Mouse (Mus musculus) gastrocnemius, adult 18-20 months (tissue): ENCODE data around the gene 4933430I17Rik. TPM values are rescaled to one million over a fixed set of nuclear protein-coding genes. Genes with fewer than 3 reads are reported as not detected.
"Not testable (repeated sequence)": the region's sequence is repeated elsewhere in the genome, so short reads cannot be mapped to it uniquely, and the experiment has no call there.

Experiments
- DNase-seq: peaks from one replicate; pipeline ENCODE4 v3.0.0; 2021; ENCODE audit warnings: low spot score
- total RNA-seq, 2 experiments: library from RNA; stranded (reverse); gene quantifications; 2 replicates each; pipeline ENCODE4 v1.2.3; 2021

Gene 4933430I17Rik
- total RNA-seq, 2 experiments from 2014 or later, result 0.11 TPM; not detected in 1

DNA sequence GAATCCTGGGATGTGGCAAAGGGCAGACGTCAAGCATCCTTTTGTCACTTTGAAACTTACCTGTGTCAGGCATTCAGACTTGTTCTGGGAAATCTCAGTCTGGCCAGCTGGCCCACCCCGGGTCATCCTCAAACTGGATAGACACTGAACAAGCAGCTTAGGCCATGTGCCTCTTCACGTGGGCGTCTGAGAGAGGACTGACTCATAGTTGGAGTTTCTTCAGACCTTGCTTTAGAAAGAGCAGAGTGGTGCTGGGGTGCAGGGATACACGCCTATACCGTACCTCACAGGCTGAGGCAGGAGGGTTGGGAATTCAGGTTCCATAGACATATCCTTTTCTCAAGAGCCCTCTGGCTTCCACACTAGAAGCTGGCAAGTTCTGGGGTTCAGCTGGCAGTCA lies 18.6 kb downstream of the 4933430I17Rik start:
- no peak for DNase-seq

DNA sequence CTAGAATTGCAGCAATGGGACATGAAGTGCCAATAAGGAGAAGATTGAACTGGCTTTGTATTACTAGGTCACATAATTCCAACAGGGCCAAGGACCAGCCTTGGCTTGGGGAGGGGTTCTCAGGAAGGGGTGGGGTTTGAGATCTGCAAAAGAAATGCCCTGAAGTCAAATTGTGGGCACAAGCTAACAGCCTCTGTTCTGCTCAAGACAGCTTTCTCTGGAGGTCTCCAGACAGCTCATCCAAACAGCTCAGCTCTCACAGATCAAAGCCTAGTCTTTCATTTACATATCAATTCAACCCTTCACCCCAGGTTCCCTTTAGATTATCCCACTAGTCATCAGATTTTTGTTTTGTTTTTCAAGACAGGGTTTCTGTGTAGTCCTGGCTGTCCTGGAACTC lies 19.6 kb downstream of the 4933430I17Rik start:
- DNase-seq, result no peak

GRCm38 (mm10) chr4:62551966-62552365 lies 26.8 kb downstream of the 4933430I17Rik start:
- DNase-seq, result no peak

- no peak for DNase-seq
These were observed 32.3 kb downstream of the 4933430I17Rik start for GRCm38 (mm10) chr4:62557436-62557835.

GRCm38 (mm10) chr4:62559797-62560329 lies 34.7 kb downstream of the 4933430I17Rik start, which contains the start of gene Rgs3:
Gene Rgs3, plus strand, starts transcription at chr4:62559847.
- no peak for DNase-seq

DNA sequence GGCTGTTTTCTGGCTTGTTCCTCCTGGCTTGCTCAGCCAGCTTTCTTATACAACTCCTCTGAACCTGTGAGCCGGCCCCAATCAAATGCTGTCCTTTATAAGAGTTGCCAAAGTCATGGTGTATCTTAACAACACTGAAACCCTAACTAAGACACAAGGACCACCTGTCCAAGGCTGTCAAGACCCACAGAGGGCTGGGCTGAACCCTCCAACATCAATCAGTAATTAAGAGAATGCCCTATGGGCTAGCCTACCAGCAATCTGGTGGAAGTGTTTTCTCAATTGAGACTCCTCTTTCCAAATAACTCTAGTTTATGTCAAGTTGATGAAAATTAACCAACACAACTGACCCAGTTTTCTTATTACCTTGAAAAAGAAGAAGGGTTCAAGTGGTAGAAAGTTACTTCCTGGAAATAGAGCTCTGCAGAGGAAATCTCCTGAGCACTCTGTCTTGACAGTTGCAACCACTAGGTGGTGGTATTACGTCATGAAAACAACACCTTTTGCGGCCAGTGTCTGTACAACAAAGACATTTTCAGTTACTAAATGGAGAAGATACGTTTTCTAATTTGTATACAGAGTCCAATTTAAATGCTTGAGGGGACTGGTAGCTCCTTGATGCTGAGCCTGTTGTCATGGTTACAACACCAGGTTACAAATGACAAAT lies 35.9 kb downstream of the 4933430I17Rik start:
- peak; percentile 81 for DNase-seq

DNA sequence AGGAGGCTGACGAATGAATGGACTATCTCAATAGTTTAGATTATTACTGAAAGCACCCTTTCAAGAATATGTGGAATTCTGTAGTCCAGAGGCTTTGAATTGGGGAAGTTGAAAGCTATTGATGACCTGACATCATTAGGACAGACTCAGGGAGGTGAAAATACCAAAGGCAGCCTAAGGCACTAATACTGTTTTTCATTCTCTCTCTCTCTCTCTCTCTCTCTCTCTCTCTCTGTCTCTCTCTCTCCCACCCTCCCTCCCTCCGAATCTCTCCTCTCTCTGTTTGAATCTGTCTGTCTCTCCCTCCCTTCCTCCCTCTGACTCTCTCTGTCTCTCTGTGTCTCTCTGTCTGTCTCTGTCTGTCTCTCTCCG lies 36.4 kb downstream of the 4933430I17Rik start:
- no peak for DNase-seq

- DNase-seq, result no peak
These were observed 36.8 kb downstream of the 4933430I17Rik start for GRCm38 (mm10) chr4:62562006-62562405.

- no peak for DNase-seq
These were observed 41.4 kb downstream of the 4933430I17Rik start for GRCm38 (mm10) chr4:62566530-62566929.

DNA sequence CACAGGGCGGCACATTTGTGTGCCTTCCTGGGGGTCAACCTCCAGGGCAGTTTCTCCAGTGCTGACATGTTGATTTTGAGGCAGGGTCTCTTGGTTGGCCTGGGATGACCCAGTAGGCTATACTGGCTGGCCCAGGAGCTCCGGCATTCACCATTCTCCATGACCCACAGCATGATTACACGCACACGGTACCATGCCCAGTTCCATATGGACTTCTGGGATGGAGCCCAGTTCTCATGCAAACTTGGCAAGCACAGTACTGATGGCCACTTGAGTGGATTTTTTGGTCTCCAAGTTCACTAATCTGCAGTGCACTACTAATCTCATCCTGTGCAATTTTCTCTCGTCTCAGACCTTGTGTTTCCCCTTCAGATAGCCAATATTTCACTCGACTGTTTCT lies 42.5 kb downstream of the 4933430I17Rik start:
- DNase-seq, result no peak

DNA sequence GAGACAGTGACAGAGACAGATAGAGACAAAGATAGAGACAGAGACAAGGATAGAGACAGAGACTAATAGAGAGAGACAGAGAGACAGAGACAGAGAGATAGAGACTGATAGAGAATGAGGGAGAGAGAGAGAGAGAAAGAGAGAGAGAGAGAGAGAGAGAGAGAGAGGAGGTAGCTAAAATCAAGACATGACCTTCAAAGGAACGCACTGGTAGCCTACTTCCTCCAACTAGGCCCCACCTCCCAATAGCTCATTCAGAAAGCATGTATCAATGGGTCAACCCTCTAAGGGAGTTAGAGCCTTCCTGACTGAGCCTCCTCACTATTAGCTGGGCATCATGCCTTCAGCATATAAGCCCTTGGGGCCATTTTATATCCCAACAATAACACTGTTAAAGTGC lies 43.2 kb downstream of the 4933430I17Rik start:
- DNase-seq, result no peak

- DNase-seq, result no peak
These were observed 44.4 kb downstream of the 4933430I17Rik start for GRCm38 (mm10) chr4:62569603-62570002.

- DNase-seq, result no peak
These were observed 44.9 kb downstream of the 4933430I17Rik start for GRCm38 (mm10) chr4:62570029-62570428.

DNA sequence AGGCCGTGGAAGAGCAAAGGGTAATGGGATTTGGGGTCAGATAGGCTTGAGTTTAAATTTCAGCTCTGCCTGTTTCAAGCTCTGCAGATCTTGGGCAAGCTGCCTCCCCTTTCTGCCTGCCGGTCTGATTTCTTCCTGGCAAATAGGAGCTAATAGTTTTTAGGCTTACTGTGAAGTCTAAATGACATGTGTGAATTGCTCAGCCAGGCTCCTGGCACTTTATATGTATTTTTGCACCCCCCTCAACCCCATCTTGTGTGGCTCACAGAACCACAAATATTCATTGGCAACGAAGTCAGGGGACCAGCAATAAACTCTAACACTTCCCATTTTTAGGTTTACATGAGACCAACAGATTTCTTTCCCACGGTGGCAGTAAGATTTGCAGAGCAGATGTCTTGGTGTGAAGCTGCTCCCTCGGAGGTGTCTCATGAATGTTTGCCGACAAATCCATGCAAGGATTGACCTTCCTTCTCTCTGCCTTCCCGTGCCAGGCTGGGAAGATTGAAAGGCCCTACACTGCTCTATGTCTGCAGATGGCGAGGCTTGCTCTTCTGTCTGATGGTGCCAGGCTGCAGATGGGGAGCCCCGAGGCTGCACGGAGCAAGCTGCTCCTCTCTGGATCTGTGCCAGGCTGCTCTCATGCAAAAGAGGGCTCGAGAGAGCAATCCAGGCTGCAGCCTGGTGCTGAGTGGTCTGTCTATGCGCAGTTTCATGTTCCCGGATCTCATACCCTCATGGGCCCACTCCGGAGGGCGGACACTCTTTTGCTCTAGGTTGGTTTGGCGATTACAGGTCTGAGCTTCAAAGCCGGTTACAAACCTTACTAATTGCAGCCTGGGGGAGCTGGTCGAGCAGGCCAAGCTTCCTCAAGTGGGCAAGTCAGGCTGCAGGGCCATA lies 57.4 kb downstream of the 4933430I17Rik start:
- DNase-seq, result no peak

DNA sequence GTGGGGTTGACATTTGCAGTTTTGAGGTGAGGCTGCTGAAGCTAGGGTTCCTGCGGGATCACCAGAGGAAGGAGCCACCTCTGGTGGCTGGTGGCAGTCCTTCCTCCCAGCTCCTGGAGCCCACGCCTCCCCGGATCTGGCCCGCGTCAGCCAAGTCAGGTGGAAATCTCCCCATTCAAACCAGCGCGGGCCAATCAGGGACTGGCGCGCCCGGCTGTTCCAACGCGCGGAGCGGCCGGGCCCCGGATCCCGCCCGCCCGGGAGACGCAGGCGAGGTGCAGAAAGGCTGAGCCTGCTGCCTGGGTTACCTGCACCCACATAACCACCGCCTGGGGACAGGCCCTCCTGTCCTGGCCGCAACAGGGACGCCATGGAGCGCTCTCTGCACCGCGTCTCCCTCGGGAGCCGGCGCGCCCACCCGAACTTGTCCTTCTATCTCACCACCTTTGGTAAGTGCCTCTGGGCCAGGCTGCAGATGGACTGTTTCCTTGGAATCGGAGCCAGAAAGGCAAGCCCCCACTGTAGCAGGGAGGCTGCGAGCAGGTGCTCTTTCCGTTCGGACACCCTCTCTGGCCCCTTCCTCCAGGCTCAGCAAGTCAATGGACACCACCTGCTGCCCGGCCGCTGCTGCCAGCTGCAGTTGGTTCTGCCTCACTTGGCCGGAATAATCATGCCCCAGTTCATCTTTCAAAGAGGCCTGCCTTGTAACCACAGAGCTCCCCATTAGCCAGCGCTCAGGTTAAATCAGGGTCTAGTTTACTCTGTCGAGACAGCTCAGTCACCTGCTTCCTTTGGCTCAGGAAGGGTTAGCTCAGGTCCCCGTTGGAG lies 58.3 kb downstream of the 4933430I17Rik start:
- peak; percentile 36 for DNase-seq

GRCm38 (mm10) chr4:62587067-62587466 lies 61.9 kb downstream of the 4933430I17Rik start:
- no peak for DNase-seq

GRCm38 (mm10) chr4:62590878-62591277 lies 65.7 kb downstream of the 4933430I17Rik start:
- DNase-seq, result no peak

DNA sequence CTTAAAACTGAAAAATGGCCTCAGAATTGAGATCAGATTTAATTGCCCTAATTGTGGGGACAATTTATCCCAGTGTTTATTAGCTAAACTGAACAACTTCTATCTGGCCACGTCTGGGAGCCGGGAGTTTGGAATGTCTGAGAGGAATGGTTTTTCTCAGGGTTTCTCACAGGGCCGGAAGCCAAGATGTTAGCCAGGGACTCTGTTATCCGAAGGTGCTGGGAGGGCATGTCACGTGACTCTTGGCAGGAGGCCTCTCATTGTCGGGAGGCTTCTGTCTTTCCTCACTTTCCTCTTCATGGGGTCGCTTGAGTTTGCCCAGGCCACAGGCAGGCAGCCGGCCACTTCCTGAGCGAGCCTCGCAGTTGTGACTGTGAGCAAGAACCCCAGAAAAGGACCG lies 66.2 kb downstream of the 4933430I17Rik start:
- no peak for DNase-seq

DNA sequence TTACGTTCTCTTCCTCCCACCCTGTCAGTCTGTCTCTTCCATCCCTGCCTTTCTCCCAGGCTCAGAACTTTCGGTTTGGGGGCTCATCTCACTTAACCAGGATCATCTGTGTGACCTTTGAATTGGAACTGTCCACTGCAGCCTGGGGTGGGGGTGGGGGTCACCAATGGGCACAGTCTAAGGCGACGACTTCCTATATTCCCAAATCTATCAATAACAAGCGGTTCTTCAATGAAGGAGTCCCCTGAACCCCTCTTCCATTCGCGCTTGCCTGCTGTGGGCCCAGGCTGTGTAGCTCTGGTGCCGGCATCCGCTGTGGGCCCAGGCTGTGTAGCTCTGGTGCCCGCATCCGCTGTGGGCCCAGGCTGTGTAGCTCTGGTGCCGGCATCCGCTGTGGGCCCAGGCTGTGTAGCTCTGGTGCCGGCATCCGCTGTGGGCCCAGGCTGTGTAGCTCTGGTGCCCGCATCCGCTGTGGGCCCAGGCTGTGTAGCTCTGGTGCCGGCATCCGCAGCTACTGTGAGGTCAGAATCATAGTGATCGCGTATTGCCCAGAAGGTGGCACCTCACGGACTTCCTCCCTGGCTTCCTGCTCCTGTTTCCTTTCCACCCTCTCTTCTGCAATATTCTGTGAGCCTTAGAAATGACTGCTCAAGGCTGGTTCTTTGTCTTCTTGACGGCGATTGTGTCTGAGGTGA lies 68.5 kb downstream of the 4933430I17Rik start:
- not testable (repeated sequence) for DNase-seq

- DNase-seq, result no peak
These were observed 69.3 kb downstream of the 4933430I17Rik start for GRCm38 (mm10) chr4:62594442-62594841.

DNA sequence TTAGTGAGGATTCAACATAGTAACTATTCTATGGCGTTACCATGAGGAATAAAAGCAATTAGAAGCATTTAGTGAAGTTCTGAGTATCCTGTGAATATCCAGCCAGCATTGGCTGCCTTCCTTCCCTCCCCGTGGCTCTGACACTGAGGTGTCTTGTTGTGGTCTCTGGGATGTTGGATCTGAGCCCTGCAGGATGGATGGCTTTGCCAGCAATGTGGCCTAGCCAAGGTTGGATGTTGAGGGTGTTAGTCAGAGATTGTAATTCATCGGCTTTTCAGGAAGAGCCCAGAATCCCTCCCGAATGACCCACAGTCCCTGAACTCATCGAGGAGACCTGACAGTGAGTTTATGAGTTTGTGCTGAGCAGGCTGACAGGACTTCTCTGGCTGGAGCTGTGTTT lies 70.9 kb downstream of the 4933430I17Rik start:
- no peak for DNase-seq
